Mouse (Mus musculus) cortical plate, adult 2 months (tissue): Measurements from ENCODE around the gene Olfr978.
"Not testable (repeated sequence)": the region's sequence is repeated elsewhere in the genome, so short reads cannot be mapped to it uniquely, and the experiment has no call there.

Experiments used
- CTCF ChIP-seq: fragments of 200-500 bp; IDR thresholded peaks from 2 replicates; pipeline ENCODE4 v1.5.1; 2011; ENCODE audit warnings: mild to moderate bottlenecking, control low read depth, low read length; ENCODE audit not compliant: insufficient read depth; ENCODE audit errors: extremely low read depth
- POLR2A ChIP-seq: fragments of 200-500 bp; IDR thresholded peaks from 2 replicates; pipeline ENCODE4 v1.6.1; 2011; ENCODE audit warnings: mild to moderate bottlenecking, low read length, control low read depth; ENCODE audit not compliant: insufficient read depth; ENCODE audit errors: extremely low read depth

GRCm38 (mm10) chr9:39961033-39961432 lies 30.9 kb upstream of the Olfr978 start, which contains the start of gene Olfr976:
- not testable (repeated sequence) for TF ChIP-seq POLR2A, CTCF
